Mouse (Mus musculus): ENCODE data around the gene Sde2.

Gene Sde2

DNA sequence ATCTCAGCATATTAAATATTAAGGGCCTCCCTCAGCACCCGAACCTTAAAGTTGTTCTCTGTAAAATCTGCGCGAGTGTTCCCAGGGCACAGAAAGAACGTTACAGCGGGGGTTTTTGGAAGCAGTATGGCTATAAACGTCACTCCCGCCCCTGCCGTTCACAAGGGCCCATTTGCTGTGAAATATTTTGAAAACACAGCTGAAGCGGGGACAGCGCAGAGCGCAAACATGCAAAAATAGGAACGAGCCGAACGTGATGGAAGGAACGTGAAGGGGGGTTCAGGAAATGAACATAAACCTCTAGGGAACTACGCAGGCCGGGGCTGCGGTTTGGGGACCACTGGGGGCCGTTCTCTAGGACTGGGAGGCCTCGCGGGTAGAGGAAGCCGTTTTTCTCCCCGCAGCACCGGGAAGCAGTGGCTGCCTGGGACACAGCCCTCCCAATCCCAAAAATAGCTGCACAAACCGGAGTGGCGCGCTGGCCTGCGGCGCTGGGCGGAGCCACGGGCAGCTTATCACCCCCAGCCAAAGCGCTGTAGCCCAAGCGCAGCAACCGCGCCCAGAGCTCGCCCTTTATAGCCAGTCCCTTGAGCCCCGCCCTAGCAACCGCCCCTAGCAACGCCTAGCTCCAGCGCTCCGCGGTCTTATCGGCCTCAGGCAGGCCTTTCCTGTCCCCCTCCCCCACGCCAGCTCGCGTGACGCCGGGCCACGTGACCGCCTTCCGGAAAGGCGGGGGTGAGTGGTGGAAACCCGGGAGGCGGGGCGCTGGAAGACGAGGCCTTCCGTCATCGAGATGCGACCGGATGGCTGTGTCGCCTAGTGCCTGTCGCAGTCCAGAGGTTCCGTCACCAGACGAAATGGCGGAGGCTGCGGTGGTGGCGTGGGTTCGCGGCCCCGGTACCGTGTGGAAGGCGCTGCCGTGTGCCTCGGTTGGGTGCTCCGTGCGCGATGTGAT, at the start of gene Sde2:
Gene Sde2, plus strand, starts transcription at position 812 of the 955 bp plus-strand sequence.
- TF ChIP-seq GATA4 (IDR thresholded peaks at IDR 0.05; ENCODE audit: insufficient replicate concordance, low read length) = peak; percentile 100; the same call in 1 of the 2 replicates

DNA sequence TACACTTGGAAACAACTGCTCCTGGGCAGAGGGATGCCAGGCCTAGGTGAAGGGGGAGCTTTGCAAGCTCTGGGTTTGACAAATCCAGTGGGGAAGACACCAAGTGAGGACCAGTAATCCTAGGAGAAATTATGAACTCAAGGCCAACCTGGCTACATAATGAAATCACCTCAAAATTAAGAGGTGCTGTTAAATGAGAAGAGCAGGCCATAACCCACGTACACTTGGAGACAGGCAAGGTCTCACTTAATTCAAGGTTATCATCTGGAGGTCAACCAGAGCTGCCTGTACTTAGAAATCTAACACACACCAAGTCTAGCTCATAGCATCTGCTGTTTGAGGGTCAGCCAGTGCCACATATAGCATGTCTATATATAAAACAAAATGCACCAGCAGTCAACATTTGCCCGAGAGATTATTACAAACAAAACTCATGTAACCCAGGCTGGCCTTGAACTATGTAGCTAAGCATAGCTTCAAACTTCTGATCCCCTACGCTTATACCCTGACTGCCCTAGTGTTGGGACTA, 49.4 kb upstream of the Sde2 start:
- no peak for TF ChIP-seq GATA4 (IDR thresholded peaks at IDR 0.05; ENCODE audit: insufficient replicate concordance, low read length)

DNA sequence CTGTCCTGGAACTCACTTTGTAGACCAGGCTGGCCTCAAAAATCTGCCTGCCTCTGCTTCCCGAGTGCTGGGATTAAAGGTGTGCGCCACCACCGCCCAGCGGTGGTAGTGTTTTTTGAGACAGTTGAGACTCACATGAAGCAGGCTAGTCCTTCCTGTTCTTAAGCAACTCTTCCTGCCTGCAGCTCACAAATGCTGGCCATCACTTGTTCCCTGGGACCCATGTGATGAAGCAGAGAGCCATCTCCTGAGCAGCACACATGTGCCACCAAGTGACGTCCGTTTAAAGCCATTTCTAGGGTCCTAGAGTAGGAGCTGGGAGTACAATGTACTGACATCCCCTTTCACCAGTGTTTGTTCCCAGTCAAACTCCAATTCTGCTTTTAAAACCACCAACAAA, 47.0 kb upstream of the Sde2 start:
- no peak for TF ChIP-seq GATA4 (IDR thresholded peaks at IDR 0.05; ENCODE audit: insufficient replicate concordance, low read length)

DNA sequence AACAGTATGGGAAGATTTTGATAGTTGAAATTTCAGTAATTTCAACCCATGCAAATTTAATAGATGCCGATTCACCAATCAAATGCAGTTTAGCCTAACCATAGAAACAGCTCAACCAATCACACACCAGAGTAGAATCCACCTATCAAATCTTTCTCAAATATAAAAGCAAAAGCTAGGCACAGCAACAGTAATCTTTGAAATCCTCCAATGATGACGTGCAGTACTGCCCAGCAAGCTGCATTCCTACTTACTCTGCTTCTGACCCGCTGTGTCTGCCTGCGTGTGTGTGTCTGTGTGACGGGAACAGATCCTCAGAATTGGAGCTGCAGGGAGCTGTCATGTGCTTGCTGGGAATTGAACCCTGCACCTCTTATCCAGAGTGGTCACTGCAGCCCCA, 42.1 kb upstream of the Sde2 start:
- no peak for TF ChIP-seq GATA4 (IDR thresholded peaks at IDR 0.05; ENCODE audit: insufficient replicate concordance, low read length)

DNA sequence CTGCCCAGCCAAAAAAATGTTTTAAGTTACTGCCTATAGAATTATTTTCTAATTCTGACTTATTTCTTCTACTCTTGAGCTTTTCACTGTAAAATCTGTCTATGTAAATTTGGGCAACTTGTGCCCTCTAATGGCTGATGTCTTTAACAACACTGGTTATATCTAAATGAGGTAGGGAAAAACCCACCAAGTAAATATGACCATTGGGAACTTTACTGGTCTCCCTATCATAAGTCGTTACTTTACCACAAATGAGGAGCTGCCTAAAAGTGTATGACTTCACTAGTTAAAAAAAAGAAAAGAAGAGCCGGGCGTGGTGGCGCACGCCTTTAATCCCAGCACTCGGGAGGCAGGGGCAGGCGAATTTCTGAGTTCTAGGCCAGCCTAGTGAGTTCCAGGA, 40.0 kb upstream of the Sde2 start:
- TF ChIP-seq GATA4 (IDR thresholded peaks at IDR 0.05; ENCODE audit: insufficient replicate concordance, low read length) = no peak

DNA sequence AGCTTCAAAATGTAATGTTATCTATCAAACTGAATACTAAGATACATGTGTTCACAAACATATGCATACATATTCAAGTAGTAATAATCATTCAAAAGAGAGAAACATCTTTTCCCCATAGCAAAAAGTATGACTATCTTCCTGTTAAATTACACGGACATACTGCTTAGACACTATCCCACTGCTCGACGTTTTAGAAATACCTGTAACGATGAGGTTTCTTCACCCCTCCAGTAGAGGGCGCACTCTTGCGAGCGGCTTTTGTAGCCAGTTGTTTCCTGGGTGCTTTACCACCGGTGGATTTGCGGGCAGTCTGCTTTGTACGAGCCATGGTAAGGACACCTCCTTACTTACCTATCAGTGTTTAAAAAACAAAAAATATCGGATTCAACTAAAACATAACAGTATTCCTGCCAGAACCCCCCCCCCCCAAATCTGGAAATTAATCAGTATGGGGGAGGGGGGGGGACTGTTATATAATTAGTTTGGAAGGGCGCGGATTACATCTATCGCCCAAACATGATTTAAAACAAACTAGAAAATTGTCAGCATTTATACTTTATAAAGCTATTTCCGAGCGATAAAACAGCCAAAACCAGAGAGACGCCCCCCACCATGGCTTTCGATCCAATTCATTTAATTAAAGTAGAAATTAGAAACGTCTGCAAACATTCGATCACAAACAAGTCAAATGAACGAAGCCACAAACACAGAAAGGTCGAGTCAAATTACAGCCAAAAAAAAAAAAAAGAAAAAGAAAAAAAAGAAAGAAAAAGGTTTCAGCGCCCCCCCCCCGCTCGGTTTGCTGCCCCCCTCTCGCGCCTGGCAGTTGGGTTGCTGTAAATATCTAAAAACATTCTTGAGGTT, 39.1 kb upstream of the Sde2 start:
- no peak for TF ChIP-seq GATA4 (IDR thresholded peaks at IDR 0.05; ENCODE audit: insufficient replicate concordance, low read length)

DNA sequence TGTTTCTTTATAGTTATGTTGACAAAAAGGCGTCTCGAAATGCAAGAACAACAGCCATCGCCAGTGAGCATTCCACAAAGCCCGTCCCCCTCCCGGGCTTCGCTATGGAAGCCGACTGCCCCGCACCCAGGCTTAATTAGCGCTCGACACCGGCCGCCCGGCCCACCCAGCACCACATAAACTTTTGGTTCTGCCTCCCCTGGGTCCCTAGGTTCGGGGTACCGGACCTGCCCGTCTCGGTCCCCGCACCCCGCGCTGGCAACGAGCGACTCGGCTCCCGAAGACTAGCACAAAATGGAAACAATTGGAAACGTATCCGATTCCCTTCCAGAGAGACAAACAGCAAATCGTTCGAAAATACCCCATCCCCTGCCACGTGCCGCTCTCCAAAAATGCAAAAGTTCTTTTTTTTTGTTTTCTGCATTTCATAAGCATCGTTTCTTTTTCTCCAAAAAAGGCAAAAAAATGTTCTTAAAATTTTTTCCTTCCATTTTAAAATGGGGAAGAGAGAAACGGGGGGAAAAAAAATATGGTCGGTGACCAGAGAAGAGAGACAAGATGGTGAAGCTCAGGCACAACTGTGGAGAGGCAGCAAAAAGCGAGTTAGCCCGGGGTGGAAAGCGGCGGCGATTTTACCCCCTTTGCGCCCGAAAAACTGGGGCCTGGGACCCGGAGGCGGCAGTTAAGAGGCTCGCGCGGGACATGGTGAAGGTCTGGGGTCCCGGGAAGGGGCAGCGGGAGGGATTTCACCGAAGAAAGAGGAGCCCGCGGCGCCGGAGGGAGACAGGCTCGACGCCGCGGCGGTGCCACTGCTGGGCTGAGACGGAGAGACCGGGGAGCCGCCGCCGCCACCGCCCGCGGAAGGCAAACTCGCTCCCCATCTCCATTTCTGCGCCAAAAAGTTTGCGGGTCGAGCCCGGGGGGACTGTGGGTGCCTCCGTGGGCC, 38.2 kb upstream of the Sde2 start:
- TF ChIP-seq GATA4 (IDR thresholded peaks at IDR 0.05; ENCODE audit: insufficient replicate concordance, low read length) = no peak

DNA sequence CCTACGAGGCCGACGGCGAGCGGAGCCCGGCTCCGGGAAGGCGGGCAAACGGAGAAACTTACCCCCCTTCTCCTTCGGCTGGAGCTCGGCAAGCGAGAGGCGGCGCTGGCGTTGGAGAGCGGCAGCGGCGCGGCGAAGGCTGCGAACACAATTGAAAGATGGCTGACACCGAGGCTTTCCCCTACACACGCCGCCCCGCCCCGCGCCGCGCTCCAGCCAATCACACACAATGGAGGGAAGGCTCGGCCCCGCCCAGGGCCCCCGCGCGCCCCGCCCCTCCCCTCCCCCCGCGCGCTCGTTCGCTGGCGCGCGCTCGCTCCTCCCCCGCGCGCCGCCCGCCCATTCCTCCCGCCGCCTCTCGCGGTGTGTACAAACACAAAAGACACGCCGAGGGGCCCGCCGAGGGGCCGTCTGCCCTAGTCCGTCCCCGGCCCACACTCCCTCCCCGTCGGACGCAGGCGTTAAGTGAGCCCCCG, 37.5 kb upstream of the Sde2 start:
- no peak for TF ChIP-seq GATA4 (IDR thresholded peaks at IDR 0.05; ENCODE audit: insufficient replicate concordance, low read length)

DNA sequence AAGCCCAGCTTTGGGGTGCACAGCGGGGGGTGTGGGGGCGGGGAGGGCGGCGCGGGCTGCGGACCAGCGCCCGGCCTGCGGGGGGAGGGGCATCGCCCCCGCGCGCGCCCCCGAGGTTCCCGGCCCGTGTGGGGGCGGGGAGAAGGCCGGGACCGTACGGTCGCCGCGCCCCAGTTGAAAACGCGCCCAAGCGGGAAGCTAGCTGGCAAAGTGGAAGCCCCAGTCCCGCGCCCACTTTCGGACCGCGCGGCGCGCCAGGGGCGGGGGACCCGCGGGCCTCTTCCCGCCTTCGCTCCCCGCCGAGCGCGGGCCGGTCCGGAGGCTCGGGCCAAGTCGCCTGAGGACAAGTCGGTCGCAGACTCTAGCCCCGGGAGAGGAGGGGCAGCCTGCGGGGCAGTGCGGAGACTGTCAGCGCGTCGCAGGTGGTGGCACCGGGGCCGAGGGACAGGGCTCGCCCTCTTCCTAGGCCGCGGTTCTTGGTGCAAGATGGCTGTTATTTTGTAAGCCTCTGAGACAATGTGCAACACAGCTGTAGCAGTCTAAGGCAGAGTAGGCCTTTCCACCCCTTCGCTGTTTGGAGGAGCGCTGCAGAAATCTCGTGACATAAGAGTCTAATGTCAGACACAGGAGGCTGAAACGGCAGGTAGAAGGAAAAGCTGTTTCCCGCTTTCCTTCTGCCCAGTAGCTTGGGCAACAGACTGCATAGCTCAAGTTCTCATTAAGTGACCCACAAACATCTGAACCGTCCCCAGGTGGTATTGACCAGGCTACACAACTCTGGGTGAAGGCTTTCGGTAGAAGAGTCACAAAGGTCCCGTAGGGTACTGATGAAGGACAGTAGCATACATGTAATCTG, 36.8 kb upstream of the Sde2 start, which contains the start of gene H3f3a:
Gene H3f3a, minus strand, starts transcription at position 59 of the 856 bp plus-strand sequence.
- no peak for TF ChIP-seq GATA4 (IDR thresholded peaks at IDR 0.05; ENCODE audit: insufficient replicate concordance, low read length)

DNA sequence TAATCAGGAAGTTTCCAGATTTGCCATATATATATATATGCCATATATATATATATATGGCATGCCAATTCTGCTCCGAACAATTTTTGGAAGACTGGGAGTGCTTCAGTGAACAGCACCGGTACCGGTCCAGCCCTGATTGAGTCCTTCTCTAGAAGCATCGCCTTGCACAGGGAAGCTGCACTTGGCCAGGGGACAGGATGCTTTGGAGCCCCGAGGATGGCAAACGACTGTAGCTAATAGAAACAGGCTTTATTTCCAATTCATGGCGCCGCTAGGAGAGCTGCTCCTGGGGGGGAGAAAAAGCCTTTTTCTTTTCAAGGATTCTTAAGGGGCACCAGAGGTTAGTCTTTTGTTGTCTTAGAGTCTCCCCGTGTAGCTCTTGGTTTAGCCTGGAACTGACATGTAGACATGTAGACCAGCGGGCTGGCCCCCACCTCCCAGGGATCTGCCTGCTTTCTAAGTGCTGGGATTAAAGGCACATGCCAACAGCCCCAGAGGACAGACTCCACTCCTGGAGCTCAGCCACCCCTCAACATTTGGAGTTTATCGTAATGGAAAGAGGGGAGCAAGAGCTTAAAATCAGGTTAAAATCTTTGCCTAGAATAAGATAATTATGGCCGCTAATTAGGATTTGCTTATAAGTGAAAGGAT, 35.4 kb upstream of the Sde2 start:
- no peak for TF ChIP-seq GATA4 (IDR thresholded peaks at IDR 0.05; ENCODE audit: insufficient replicate concordance, low read length)

DNA sequence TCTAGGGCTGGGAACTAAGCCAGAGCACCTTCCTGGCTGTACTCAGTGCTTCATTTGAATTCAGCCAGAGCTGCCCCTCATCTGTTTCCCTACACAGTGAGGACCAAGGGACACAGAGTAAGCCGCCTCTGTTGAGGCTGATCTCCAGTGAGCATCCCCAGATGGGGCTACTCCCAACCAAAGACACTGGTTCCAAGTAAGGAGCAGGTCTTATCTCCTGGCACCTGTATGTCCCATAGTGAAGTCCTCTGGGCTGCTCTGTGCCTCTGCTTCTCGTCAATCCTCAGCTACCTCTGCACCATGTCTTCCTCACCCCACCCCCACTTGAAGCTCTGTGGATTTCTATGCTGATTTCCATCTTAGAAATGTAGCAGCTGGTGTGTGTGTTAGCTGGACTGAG, 32.9 kb upstream of the Sde2 start:
- no peak for TF ChIP-seq GATA4 (IDR thresholded peaks at IDR 0.05; ENCODE audit: insufficient replicate concordance, low read length)

DNA sequence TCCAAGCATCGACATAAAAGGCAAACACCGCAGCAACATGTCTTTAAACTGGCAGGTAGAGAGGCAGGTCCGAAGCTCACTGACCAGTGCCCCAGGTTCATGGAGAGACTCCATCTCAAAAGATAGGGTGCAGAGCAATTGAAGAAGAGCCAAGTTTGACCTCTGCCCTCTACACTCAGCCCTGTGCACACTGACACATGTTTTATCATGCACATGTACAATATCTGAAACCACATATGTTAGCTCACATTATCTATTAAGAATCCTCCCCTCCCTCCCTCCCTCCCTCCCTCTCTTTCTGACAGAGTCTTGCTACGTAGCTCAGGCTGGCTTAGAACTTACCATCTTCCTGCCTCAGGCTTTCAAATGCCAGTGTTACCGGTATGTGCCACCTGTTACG, 29.8 kb upstream of the Sde2 start:
- no peak for TF ChIP-seq GATA4 (IDR thresholded peaks at IDR 0.05; ENCODE audit: insufficient replicate concordance, low read length)

DNA sequence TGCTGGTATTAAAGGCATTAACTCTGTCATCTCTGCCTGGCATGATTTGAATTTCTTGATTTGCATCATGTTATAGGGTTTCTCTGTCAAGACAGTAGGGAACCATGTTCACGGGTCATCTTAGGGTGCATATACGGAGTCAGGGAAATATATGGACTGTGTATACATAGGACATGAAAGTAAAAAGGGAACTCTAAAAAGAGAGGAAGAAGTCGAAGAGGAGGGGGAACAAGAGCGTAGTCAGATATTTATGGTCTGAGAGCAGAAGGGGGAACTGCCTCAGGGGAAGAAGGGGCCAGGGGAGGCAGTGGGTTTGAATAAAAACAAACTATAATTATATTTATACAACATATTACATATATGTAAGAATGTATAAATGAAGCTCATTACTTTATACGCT, 28.7 kb upstream of the Sde2 start:
- TF ChIP-seq GATA4 (IDR thresholded peaks at IDR 0.05; ENCODE audit: insufficient replicate concordance, low read length) = no peak

Data from liver, adult (tissue).